Mouse (Mus musculus) adrenal gland, adult 2 months (tissue): ENCODE measurements around the gene Kank3. TPM values are rescaled to one million over a fixed set of nuclear protein-coding genes. Genes with fewer than 3 reads are reported as not detected.

Source experiments
- DNase-seq: peaks from one replicate; pipeline ENCODE4 v3.0.0; 2021
- polyA plus RNA-seq: library from polyadenylated mRNA; depleted of rRNA; stranded (reverse); fragments of >200 nt; gene quantifications from 2 replicates; pipeline ENCODE4 v1.2.3, GENCODE M21; 2012
- total RNA-seq, 2 experiments: library from RNA; stranded (reverse); gene quantifications; 2 replicates each; pipeline ENCODE4 v1.2.3; 2021

Gene Kank3
- total and polyA plus RNA-seq, 3 experiments, result 55.9 to 164 (median 66.2) TPM

DNA sequence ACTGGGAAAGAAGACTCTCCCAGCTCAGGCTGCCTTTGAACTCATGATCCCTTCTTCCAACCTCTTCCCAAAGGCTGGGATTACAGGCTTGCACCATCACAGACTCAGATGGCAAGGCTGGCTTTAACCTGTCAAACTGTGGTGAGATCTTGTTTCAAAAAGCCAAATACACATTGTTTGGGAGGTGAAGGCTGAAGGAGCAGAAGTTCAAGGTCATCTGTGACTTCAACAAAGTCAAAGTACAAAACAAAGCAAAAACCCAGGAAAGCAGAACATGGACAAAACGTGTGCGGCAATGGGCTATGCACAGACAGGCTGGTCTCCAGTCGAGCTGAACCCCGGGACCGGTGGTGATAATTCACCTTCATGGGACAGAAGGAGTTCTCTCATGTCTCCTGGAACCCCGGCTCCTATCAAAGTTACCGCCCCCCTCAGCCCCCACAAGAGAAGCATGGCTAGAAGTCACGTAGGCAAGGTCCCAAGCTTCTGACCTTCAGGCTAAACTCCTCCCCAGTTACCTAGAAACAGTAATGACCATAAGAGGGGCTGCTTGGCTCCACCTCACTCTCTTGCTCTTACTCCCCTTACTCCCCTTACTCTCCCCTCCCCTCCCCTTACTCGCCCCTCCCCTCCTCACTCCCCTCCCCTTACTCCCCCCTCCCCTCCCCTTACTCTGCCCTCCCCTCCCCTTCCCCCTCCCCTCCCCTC, 3.0 kb upstream of the Kank3 start:
- DNase-seq, result peak; percentile 45

DNA sequence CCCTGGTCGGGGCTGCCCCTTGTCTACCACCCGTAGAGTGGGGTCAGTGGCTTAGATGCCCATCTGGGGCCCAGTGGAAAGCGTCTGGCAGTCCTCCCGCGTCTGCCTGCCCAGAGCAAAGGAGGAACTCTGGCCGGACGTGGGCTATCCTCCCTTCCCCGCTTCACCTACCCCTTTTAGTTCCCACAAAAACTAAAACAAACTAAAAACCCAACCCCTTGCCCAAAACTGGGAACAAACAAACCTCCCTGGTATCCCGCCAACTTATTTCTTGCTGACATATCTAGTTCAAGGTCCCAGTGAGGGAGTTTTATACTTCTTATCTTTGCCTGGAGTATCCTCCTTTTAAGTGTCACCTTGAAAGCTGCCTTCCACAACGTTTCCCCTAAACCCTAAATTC, 2.1 kb upstream of the Kank3 start:
- DNase-seq, result peak; percentile 74

DNA sequence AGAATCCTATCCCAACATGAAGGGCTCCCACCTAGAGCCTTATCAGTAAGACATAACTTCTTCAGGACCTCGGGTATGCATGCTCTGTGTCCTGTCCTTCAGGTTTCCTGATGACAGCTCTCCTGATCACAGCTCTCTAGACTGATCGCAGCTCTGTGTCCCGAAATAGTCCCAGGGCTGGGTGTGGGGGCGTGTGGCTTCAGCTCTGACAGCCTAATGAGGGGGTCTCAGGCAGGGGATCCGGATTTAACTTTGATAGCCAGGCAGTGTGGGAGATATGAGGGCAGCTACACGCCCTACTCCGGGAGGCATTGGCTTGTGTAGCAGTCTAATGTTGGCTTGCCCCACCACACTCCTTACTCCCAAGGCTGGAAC, 810 bp downstream of the Kank3 start:
- DNase-seq, result peak; percentile 63

DNA sequence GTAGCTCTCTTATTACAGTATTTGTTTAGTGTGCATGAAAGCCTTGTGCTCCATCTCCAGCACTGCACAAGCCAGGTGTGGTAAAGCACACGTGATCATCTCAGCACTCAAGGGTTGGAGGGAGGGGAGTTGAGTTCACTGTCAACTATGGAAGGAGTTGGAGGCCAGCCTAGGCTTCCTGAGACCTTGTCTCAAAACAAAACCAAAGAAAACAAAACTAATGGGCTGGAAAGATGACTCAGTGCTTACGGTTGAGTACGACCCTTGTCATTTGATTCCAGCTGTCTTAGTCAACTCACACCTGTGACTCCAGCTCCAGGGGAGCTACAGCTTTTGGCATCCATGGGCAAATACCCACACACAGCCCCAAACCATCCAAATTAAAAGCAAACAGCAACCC, 2.2 kb downstream of the Kank3 start:
- peak; percentile 39 for DNase-seq

DNA sequence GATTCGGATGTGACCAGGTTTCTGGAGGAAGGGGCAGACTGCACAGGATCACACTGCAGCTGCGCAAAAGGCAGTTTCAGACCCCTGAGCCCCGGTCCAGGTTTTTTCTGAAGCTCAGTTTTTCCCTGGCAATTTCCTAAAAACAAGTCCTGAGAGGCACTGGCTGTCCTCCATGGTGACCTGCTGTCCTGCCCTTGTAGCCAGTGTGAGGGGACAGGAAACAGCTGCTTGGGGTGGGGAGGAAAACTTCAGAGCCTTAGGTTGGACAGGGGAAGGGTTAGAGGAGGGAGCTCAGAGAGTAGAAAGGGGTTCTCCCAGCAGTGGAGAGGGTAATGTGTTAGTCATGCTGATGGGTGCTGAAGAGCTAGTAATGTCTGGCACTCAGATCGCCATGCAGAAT, 2.7 kb downstream of the Kank3 start:
- DNase-seq, result peak; percentile 65

DNA sequence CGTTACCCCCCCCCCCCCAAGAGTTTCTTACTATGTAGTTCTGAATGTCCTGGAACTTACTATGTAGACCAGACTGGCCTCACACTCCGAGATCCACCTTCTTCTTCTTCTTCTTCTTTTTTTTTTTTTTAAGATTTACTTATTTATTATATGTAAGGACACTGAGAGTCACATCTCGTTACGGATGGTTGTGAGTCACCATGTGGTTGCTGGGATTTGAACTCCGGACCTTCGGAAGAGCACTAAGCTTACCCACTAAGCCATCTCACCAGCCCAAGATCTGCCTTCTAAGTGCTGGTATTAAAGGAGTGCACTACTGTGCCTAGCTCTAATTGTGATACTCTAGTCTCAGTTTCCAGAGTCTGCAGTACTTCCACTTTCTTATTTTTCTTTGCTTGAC, 5.1 kb downstream of the Kank3 start:
- no peak for DNase-seq

DNA sequence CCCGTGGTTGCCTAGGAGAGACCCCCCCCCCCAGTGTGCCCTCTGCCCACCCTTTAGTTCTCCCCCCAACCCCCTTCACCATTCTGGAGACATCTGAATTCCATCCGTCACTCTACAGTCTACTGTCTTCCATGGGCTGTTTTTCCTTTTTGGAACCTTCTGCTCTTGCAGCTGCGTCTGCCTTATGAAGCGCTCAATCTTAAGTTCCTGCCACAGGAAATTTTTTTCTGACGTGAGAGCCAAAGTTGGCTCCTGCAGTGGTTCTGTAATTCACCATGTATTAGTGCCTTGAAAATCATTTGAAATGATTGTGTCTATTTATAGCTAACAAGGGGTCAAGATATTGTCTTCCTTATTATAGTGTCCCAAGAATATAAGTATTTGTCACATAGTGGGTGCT, 6.3 kb downstream of the Kank3 start:
- DNase-seq, result no peak

DNA sequence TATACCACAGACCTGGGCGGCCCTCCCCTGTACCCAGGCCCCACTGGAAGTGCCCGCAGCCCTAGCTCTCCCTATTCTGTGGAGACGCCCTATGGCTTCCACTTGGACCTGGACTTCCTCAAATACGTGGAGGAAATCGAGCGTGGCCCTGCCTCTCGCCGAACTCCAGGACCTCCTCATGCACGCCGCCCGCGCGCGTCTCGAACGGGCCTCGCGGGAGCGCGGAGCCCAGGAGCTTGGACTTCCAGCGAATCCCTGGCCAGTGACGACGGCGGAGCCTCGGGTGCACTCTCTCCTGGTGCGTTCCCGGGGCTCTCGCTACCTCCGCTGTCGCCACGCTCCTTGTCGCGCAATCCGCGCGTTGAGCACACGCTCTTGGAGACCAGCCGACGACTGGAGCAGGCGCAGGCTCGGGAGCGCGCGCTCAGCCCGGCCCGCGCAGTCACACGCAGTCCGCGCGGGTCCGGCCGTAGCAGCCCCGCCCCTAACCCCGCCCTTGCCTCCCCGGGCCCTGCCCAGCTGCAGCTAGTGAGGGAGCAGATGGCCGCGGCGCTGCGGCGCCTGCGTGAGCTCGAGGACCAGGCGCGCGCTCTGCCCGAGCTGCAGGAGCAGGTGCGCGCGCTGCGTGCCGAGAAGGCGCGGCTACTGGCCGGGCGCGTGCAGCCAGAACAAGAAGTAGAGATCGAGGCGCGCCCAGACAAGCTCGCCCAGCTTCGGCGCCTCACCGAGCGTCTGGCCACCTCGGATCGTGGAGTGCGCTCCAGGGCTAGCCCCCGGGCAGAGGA, 7.1 kb downstream of the Kank3 start:
- peak; percentile 95 for DNase-seq

DNA sequence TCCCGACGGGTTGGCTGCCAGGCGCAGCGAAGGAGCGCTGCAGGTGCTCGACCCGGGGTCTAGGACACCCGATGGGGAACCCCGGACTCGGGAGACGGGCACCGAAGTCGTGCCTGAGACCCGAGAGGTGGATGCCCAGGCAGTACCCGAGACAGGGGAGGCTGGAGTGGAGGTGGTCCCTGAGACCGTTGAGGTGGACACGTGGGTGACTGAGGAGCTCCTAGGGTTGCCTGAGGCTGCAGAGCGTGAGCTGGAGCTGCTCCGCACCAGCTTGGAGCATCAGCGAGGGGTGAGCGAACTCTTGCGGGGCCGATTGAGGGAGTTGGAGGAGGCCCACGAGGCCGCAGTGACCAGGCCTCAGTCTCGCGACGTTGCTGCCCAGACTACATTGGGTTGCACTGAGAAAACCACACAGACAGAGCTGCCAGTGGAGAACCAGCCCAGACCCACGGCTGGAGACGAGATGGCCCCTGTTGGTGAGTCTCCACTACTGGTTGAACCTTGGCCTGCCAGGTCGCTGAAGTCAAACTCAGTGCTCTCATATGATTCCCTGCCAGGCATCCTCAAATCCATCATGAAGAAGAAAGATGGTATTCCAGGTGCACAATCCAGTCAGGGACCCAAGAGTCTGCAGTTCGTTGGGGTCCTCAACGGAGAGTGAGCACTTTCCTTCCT, 7.8 kb downstream of the Kank3 start:
- no peak for DNase-seq

DNA sequence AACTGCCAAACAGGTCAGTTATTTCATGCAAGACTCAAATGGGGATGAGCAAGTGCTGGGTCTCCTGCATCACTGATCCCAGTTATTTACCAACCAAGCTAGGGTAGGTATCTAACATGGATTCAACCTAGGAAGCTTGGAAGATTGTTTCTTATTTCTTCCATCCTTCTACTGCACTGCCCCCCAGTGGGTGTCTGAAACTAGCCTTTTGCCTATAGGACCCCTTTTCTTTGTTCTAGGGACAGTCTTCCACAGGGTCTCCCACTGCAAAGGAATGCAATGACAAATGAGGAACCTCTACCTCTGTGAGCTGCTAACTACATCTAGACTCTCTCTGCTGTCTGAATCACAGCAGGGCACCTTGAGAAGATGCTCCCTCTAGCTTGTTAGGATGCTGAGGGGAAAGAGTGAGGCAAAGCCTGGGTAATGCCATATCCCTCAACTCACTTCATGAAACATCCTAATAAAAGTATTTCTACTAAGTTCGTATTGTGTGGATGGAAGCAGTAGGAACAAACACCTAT, 12.2 kb downstream of the Kank3 start:
- DNase-seq, result no peak

DNA sequence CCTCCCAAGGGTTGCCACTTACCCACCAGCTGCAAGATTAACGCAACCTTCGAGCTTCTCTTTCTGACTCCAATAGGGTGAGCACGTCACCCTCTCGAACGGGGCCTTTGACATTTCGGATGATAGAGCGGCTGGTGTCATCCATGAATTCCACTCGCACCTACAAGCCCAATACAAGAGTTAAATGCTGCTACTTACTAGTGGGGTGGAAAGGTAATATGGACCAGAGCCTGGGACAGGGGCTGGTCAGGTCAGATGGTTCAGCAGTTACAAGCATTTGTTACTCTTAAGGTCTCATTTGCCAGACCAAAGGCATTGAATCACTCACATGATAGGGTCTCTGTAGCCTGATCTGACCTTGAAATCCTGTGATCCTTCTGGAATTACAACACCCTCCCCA, 12.9 kb downstream of the Kank3 start:
- peak; percentile 21 for DNase-seq

DNA sequence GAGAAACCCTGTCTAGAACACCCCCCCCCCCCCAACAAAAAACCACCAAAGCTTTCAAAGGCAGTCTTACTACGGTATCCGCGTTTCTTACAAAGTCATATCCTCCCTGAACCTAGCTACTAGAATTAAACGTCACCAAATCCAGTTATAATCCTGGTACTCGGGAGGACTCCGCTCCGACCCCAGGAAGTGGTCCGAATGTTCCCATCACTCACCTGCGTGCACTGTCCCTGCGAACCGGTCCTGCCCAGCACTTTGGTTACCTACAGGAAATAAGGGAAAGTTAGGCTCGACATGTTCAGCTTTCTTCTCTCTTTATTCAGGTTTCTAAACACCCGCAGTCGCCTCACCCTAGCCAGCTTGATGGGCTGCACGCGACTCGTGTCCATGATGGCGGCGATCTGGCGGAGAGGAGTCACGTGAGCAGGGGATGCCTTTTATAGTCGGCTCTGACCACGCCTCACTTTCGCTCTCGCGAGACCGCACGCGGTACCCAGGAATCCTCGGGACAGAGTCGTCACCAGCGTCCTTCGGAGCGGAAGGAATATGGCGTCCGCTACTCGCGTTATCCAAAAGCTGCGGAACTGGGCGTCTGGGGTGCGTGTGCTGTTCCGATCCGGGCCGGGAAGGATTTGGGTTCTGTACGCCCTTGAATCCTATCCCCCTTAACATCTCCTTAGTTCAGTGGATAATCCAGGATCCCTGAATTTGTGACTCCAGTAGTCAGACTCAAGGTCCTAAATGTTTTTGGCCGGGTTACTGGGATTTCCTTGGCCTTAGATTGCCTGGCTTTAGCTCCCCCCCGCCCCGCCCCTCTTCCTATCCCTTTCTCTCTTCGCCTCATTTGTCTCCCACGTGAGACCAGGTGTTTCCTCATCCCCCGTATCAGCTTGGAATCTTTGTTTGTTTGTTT, 14.0 kb downstream of the Kank3 start, which contains the start of the genes Rps28 and Ndufa7:
Gene Rps28, minus strand, starts transcription at position 479 of the 913 bp plus-strand sequence.
Gene Ndufa7, plus strand, starts transcription at position 489 of the 913 bp plus-strand sequence.
- DNase-seq, result peak; percentile 98

DNA sequence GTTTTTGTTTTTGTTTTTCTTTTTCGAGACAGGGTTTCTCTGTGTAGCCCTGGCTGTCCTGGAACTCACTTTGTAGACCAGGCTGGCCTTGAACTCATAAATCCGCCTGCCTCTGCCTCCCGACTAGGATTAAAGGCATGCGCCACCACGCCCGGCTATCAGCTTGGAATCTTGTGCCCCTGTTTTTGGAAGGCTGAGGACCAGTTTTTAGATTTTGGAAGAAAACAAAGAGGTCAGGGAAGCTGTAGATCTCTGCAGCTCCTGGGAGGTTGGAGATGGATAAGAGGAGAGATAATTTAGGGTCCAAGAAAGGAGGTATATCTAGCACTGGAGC, 14.6 kb downstream of the Kank3 start:
- DNase-seq, result peak; percentile 33

DNA sequence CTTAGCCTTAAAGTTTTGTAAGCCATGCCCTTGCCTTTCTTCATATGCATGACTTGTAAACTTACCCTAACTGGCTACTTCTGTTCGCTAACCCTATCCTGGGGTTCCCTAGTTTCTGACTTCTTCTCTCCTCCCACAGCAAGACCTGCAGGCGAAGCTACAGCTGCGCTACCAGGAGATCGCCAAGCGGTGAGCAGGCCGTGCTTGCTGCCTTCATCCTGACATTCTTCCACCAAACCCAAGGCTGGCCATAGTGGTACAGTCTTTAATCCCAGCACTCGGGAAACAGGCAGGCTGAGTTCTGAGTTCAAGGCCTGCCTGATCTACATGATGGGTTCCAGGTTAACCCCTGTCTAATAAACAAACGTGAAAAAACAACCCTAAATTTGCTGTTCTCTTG, 15.1 kb downstream of the Kank3 start:
- no peak for DNase-seq

DNA sequence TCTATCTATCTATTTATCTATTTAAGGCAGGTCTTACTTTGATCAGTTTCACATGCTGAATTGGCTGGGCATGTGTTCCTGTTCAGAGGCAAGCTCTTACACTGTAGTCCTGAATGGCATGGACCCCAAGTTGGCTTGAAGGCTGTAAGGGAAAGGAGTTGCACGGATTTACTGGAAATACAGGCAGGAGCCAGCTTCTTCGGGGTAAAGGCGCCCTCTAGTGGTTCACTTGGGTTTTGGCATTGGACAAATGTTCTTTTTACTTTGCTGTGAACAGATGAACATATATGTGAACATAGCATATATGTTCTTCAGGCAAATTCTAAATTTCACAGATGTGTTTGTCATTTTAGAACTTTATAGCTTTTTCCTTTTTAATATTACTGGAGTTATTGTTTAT, 16.5 kb downstream of the Kank3 start:
- DNase-seq, result peak; percentile 72

DNA sequence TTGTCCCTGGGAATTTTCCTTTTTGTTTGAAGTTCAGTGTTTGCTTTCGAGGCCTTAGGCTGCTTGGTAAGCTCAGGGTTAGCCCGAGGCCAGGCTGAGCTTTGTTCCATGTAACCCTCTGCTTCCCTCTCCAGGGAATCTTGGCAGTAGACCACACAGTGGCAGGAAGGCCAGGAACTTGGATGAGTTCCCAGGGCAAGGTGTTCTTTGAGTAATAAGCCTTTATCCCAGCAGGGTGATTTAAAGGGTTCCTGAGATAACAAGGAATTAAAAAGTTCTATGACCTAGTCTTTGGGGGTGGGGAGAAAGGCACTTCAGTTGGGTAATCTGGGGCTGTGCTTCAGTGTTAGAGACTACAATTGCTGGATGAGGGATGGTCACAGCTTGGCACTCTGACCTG, 18.6 kb downstream of the Kank3 start:
- peak; percentile 89 for DNase-seq

DNA sequence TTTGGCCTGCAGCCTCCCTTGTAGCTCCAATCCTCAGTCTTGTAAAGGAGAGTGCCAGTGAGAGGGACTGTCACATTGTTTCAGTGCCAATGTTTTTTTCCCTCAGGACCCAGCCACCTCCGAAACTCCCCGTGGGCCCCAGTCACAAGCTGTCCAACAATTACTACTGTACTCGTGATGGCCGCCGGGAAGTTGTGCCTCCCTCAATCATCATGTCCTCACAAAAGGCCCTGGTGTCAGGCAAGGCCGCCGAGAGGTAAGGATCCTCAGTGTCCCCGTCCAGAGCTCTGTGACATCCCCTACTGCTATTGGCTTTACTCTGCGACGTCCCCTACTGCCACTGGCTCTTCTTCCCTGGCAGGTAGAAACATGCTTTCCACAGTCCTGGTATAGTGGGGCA, 19.2 kb downstream of the Kank3 start:
- DNase-seq, result no peak

DNA sequence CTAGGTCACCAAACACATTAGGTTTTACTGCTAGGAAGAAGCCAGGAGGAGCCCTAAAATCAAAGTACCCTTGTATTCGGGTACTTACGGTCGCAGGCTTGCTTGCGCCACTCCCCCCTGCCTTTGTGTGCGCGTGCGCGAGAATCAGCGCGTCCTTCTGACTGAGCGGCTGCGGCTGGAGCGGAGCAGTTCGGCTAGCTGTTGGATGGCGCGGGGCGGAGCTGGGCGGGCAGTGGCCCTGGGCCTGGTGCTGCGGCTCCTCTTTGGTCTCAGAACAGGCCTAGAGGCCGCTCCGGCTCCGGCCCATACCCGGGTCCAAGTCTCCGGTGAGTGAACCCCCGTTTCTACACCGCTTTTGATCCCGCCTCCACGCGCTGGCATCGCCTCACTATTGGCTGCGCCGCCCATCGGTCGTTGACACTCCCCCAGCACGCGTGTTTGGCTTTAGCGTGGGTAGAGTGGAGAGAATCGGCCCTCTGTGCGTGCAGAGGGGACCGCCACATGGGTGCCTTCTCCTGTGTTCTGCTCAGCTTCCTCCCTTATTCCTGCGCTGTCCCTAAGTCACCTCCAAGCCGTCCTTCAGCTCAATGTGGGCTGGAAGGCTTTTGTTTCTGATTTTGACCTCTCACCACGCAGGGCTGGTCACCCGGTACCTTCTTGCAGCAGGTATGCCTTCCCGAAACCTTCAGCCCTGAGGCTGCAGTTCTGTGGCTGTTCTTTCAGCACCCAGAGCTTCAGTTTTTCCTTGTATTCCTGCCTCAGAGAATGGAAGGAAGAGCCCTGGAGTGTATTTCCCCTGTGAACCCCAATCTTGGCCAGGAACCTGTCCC, 32.9 kb downstream of the Kank3 start, which contains the start of gene Cd320:
Gene Cd320, plus strand, starts transcription at position 126 of the 830 bp plus-strand sequence.
- DNase-seq, result peak; percentile 96

DNA sequence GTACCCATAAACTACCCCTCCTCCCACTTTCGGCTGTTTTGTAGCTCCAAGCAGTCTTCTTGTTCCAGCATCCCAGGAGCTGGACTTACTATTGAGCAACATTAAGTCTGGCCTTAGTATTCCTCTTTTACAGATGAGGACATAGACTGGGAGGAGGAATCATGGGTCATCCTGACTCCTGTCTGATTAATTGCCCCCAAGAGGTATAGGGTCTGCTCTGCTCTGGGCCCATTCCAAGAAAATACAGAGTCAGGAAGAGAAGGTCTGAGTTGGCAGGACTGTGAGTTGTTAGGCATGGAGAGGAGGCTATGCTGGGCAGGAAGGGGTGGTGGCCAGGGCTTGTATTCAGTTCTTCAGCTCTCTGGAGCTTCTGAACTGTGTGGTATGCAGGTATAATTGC, 33.9 kb downstream of the Kank3 start:
- no peak for DNase-seq

DNA sequence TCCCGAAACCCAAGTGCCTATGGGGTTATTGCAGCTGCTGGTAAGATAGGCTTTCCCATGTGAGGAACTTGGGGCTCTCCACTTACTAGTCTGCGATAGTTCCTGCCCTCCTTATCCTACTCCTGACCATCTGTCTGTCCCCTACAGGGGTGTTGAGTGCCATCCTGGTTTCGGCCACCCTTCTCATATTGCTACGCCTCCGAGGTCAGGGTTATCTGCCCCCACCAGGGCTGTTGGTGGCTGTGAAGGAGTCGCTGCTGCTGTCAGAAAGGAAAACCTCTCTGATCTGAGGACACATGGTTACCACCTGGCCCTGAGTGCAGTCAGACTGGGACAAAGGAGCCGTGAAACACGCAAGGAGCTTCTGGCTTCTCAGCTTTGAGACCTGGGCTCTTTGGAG, 37.8 kb downstream of the Kank3 start:
- DNase-seq, result no peak

DNA sequence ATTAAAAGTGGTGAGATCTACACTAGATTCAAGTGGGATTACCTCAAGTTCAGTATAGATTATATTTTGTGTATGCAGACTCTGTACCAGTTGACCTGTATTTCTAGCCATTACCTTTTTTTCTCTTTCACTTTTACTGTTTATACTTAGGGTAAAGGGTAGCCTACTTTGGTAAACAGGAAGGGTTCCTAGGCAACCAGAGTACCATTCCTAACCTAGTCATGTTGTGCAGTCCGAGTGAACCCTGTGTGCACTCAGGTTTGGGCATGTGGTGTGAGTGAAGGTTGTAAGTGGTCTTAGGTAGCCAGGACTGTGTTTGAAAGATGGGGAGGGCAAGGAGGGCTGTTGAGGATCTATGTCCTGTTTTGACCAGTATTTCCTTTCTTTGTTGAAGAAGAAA, 41.0 kb downstream of the Kank3 start:
- no peak for DNase-seq
